Mouse (Mus musculus): ENCODE measurements around the gene Tceal7.

GRCm38 (mm10) chrX:136223714-136224113 is 9.1 kb downstream of the Tceal7 start:
- TF ChIP-seq CTCF (IDR thresholded peaks at IDR 0.05; ENCODE audit: low read depth, low read length) (no peak), GATA1 (IDR thresholded peaks at IDR 0.05; ENCODE audit: borderline replicate concordance, low read length) (no peak), TAL1 (conservative IDR thresholded peaks at IDR 0.05; ENCODE audit: low read depth, low read length) (no peak), POLR2AphosphoS5 (IDR thresholded peaks at IDR 0.05; ENCODE audit: insufficient replicate concordance, low read depth, low read length) (no peak), GATA2 (IDR thresholded peaks at IDR 0.05; ENCODE audit: borderline replicate concordance, low read depth, low read length) (no peak)

Measured in G1E (cell line).